Mouse (Mus musculus): Measurements from ENCODE around the gene Mgl2.

DNA sequence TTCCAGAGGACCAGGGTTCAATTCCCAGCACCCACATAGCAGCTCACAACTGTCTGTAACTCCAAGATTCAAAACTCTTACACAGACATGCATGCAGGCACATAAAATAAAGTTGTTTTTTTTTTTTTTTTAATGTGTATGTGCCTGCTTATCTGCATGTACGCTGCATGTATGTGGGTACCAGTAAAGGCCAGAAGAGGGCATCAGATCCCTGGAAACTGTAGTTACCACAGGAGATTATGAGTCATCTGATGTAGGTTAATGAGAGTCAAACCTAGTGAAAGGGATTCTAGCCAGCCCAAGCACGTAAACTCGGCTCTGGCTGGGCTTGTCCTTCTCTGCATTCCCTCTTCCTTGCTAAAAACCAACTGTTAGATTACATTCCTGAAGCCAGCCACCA is 20.9 kb downstream of the Mgl2 start:
- TF ChIP-seq CTCF (conservative IDR thresholded peaks at IDR 0.05; ENCODE audit: low read length) = no peak
- TF ChIP-seq POU5F1 (IDR thresholded peaks at IDR 0.05; ENCODE audit: borderline replicate concordance, low read length) = no peak
- no peak for TF ChIP-seq NANOG (IDR thresholded peaks at IDR 0.05; ENCODE audit: borderline replicate concordance, low read length)
